Mouse (Mus musculus): ENCODE measurements around the gene Kmt2a. TPM values are rescaled to one million over a fixed set of nuclear protein-coding genes. Genes with fewer than 3 reads are reported as not detected.
A peak's percentile ranks its signal among the peaks of the same experiment; 100 is the strongest.

The Kmt2a gene
- polyA plus RNA-seq (2015; fragmentation: Nextera tagmentation; extraction: Ambion mirVana) = 10.8 and 13.5 TPM in 2 replicates

- peak; percentile 80 for ATAC-seq (ENCODE audit: low FRiP score, low TSS enrichment)
- Histone ChIP-seq H3K9me3 (ENCODE audit: low read length) (no peaks in the 10 kb centered on the region), H3K27ac (ENCODE audit: low read length) (peak within 1 kb of the TSS; percentile 98), H3K4me3 (ENCODE audit: low read length) (peak within 1 kb of the TSS; percentile 97), H3K4me1 (ENCODE audit: insufficient read depth, low read length) (peaks cover 38% of the 10 kb centered on the region), H3K36me3 (ENCODE audit: insufficient read depth, low read length) (no peaks in the 10 kb centered on the region), H3K27me3 (ENCODE audit: insufficient read depth, low read length) (no peaks in the 10 kb centered on the region), H3K4me2 (replicated peaks; ENCODE audit: low read depth, low read length) (peak within 1 kb of the TSS; percentile 99), H3K9ac (replicated peaks; ENCODE audit: low read length) (peak within 1 kb of the TSS; percentile 96)
- WGBS = under 1% methylated on average over 44 of the region's 71 CpGs
These were observed at the start of gene Kmt2a for GRCm38 (mm10) chr9:44881221-44881871. Gene Kmt2a (minus strand): TSS chr9:44881296.

DNA sequence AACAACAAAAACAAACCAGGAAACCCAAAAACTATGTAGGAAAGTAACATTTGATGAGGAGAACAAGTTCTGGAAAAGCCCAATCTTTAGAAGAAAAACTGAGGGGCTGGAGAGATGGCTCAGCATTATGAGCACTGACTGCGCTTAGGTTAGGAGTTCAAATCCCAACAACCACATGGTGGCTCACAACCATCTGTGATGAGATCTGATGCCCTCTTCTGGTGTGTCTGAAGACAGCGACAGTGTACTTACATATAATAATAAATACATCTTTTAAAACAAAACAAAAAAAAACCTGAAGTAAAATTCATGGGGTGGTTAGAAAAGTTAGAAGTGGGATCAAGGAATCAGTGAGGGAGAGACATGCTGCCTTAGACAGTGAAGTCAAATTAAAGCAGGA lies 40.4 kb upstream of the Kmt2a start:
- Histone ChIP-seq H3K27ac (ENCODE audit: low read length) (peak overlapping the region; percentile 97; the same call in 1 of the 2 replicates), H3K27me3 (ENCODE audit: insufficient read depth, low read length) (no peaks in the 10 kb centered on the region), H3K4me2 (replicated peaks; ENCODE audit: low read depth, low read length) (peak overlapping the region; percentile 66), H3K4me1 (ENCODE audit: insufficient read depth, low read length) (peaks cover 8% of the 10 kb centered on the region), H3K9ac (replicated peaks; ENCODE audit: low read length) (no peak overlapping the region; the same call in 1 of the 2 replicates), H3K9me3 (ENCODE audit: low read length) (no peaks in the 10 kb centered on the region), H3K4me3 (ENCODE audit: low read length) (peak overlapping the region; percentile 95), H3K36me3 (ENCODE audit: insufficient read depth, low read length) (no peaks in the 10 kb centered on the region)
- 76% methylated on average over 2 of the region's 2 CpGs for WGBS
- ATAC-seq (ENCODE audit: low FRiP score, low TSS enrichment) = no peak

GRCm38 (mm10) chr9:44921123-44921468 lies 40.0 kb upstream of the Kmt2a start:
- no peaks in the 10 kb centered on the region for H3K9me3 ChIP-seq (ENCODE audit: low read length)
- peak overlapping the region; percentile 66 for H3K4me2 ChIP-seq (replicated peaks; ENCODE audit: low read depth, low read length)
- H3K4me1 ChIP-seq (ENCODE audit: insufficient read depth, low read length) = peaks cover 8% of the 10 kb centered on the region
- H3K4me3 ChIP-seq (ENCODE audit: low read length) = peak overlapping the region; percentile 95
- peak overlapping the region; percentile 94 for H3K9ac ChIP-seq (replicated peaks; ENCODE audit: low read length)
- 1% methylated on average over 8 of the region's 8 CpGs for WGBS
- peak; percentile 90 for ATAC-seq (ENCODE audit: low FRiP score, low TSS enrichment)
- peak overlapping the region; percentile 97 for H3K27ac ChIP-seq (ENCODE audit: low read length)
- H3K36me3 ChIP-seq (ENCODE audit: insufficient read depth, low read length) = no peaks in the 10 kb centered on the region
- no peaks in the 10 kb centered on the region for H3K27me3 ChIP-seq (ENCODE audit: insufficient read depth, low read length)

GRCm38 (mm10) chr9:44920374-44921122 lies 39.5 kb upstream of the Kmt2a start, which contains the start of gene Atp5l:
Gene Atp5l (minus strand): TSS chr9:44920742.
- Histone ChIP-seq H3K36me3 (ENCODE audit: insufficient read depth, low read length) (no peaks in the 10 kb centered on the region), H3K9me3 (ENCODE audit: low read length) (no peaks in the 10 kb centered on the region), H3K4me2 (replicated peaks; ENCODE audit: low read depth, low read length) (peak within 1 kb of the TSS; percentile 76), H3K4me3 (ENCODE audit: low read length) (peak within 1 kb of the TSS; percentile 95), H3K27ac (ENCODE audit: low read length) (peak within 1 kb of the TSS; percentile 97), H3K9ac (replicated peaks; ENCODE audit: low read length) (peak within 1 kb of the TSS; percentile 94), H3K27me3 (ENCODE audit: insufficient read depth, low read length) (no peaks in the 10 kb centered on the region), H3K4me1 (ENCODE audit: insufficient read depth, low read length) (peaks cover 8% of the 10 kb centered on the region)
- peak; percentile 89 for ATAC-seq (ENCODE audit: low FRiP score, low TSS enrichment)
- under 1% methylated on average over 48 of the region's 48 CpGs for WGBS

DNA sequence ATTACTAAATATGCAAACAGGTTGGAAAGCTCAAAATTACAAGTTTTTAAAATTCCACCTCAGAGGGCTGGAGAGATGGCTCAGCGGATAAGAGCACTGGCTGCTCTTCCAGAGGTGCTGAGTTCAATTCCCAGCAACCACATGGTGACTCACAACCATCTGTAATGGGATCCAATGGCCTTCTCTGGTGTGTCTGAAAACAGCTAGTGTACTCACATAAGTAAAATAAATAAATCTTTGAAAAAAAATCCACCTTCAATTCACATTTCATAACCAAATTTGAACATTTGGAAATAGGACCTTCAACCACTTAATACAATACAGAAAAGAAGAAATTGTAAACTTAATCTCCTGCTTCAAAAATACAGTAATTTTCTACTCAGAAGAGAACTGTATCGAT lies 38.5 kb upstream of the Kmt2a start:
- Histone ChIP-seq H3K9me3 (ENCODE audit: low read length) (no peaks in the 10 kb centered on the region), H3K4me2 (replicated peaks; ENCODE audit: low read depth, low read length) (peak overlapping the region; percentile 76), H3K9ac (replicated peaks; ENCODE audit: low read length) (peak overlapping the region; percentile 94), H3K4me1 (ENCODE audit: insufficient read depth, low read length) (peaks cover 18% of the 10 kb centered on the region), H3K27ac (ENCODE audit: low read length) (no peak overlapping the region), H3K27me3 (ENCODE audit: insufficient read depth, low read length) (no peaks in the 10 kb centered on the region), H3K4me3 (ENCODE audit: low read length) (peak overlapping the region; percentile 95), H3K36me3 (ENCODE audit: insufficient read depth, low read length) (no peaks in the 10 kb centered on the region)
- WGBS = 30% methylated on average over 2 of the region's 2 CpGs
- ATAC-seq (ENCODE audit: low FRiP score, low TSS enrichment) = no peak

- H3K27me3 ChIP-seq (ENCODE audit: insufficient read depth, low read length) = no peaks in the 10 kb centered on the region
- no peak overlapping the region for H3K9ac ChIP-seq (replicated peaks; ENCODE audit: low read length)
- H3K4me1 ChIP-seq (ENCODE audit: insufficient read depth, low read length) = peaks cover 15% of the 10 kb centered on the region
- peaks cover 15% of the 10 kb centered on the region for H3K36me3 ChIP-seq (ENCODE audit: insufficient read depth, low read length)
- WGBS = 44% methylated on average over 1 of the region's 1 CpGs
- H3K4me3 ChIP-seq (ENCODE audit: low read length) = no peak overlapping the region
- ATAC-seq (ENCODE audit: low FRiP score, low TSS enrichment) = no peak
- H3K9me3 ChIP-seq (ENCODE audit: low read length) = no peaks in the 10 kb centered on the region
- no peak overlapping the region for H3K4me2 ChIP-seq (replicated peaks; ENCODE audit: low read depth, low read length)
- no peak overlapping the region for H3K27ac ChIP-seq (ENCODE audit: low read length)
These were observed 35.1 kb upstream of the Kmt2a start for GRCm38 (mm10) chr9:44916196-44916595.

GRCm38 (mm10) chr9:44914706-44915105 lies 33.6 kb upstream of the Kmt2a start:
- H3K9me3 ChIP-seq (ENCODE audit: low read length) = no peaks in the 10 kb centered on the region
- 0 out of 2 replicates have a peak overlapping the region, but pooled peaks have one; percentile 63 for H3K27ac ChIP-seq (ENCODE audit: low read length)
- peaks cover 28% of the 10 kb centered on the region for H3K36me3 ChIP-seq (ENCODE audit: insufficient read depth, low read length)
- H3K9ac ChIP-seq (replicated peaks; ENCODE audit: low read length) = no peak overlapping the region
- ATAC-seq (ENCODE audit: low FRiP score, low TSS enrichment) = no peak
- WGBS = 16% methylated on average over 4 of the region's 4 CpGs
- H3K4me2 ChIP-seq (replicated peaks; ENCODE audit: low read depth, low read length) = no peak overlapping the region; the same call in 1 of the 2 replicates
- peaks cover 15% of the 10 kb centered on the region for H3K4me1 ChIP-seq (ENCODE audit: insufficient read depth, low read length)
- H3K27me3 ChIP-seq (ENCODE audit: insufficient read depth, low read length) = no peaks in the 10 kb centered on the region
- H3K4me3 ChIP-seq (ENCODE audit: low read length) = no peak overlapping the region

DNA sequence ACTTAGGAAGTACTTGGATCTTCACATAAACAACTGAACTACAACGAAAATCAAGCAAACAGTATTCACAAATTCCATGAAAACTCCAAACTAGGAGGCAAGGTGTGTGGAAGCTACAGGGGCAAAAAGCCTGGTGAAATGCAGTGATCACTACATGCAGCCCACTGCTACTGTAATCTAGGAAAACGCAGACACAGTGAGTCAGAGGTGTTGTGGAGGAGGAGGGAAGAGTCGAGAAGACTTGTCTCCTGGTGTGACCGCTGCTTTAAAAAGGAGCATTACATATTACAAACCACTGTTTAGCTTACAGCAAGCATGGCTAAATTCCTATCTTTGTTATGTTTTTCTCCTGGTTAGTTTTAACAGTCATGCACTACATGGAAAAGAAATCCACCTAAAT lies 30.3 kb upstream of the Kmt2a start:
- 93% methylated on average over 4 of the region's 4 CpGs for WGBS
- Histone ChIP-seq H3K36me3 (ENCODE audit: insufficient read depth, low read length) (peaks cover 28% of the 10 kb centered on the region), H3K4me2 (replicated peaks; ENCODE audit: low read depth, low read length) (no peak overlapping the region), H3K27me3 (ENCODE audit: insufficient read depth, low read length) (no peaks in the 10 kb centered on the region), H3K4me3 (ENCODE audit: low read length) (no peak overlapping the region), H3K9me3 (ENCODE audit: low read length) (no peaks in the 10 kb centered on the region), H3K27ac (ENCODE audit: low read length) (no peak overlapping the region), H3K9ac (replicated peaks; ENCODE audit: low read length) (no peak overlapping the region), H3K4me1 (ENCODE audit: insufficient read depth, low read length) (peaks cover 11% of the 10 kb centered on the region)
- no peak for ATAC-seq (ENCODE audit: low FRiP score, low TSS enrichment)

DNA sequence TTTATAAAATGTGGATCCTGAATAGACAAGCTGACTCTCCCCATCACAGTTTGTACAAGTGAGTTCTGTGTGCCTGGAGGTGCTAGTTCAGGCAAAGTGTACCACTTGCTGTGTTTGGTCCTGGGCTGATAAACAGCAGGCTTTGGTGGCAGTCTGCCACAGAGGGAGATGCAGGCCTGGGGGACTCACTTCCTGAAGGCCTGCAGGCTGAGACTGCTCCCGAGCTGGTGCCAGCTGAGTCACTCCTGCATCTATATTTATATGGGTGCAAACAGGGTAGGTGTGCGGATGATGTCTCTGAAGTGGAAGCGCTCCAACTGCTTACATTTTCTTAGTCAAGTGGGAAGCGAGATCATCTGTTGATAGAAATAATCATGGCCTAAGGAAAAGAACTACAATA lies 24.5 kb upstream of the Kmt2a start:
- no peak overlapping the region for H3K27ac ChIP-seq (ENCODE audit: low read length)
- H3K4me1 ChIP-seq (ENCODE audit: insufficient read depth, low read length) = no peaks in the 10 kb centered on the region
- no peak overlapping the region for H3K9ac ChIP-seq (replicated peaks; ENCODE audit: low read length)
- H3K36me3 ChIP-seq (ENCODE audit: insufficient read depth, low read length) = peaks cover 9% of the 10 kb centered on the region
- H3K27me3 ChIP-seq (ENCODE audit: insufficient read depth, low read length) = no peaks in the 10 kb centered on the region
- no peak overlapping the region for H3K4me2 ChIP-seq (replicated peaks; ENCODE audit: low read depth, low read length)
- H3K4me3 ChIP-seq (ENCODE audit: low read length) = no peak overlapping the region
- H3K9me3 ChIP-seq (ENCODE audit: low read length) = no peaks in the 10 kb centered on the region
- WGBS = 82% methylated on average over 4 of the region's 4 CpGs
- no peak for ATAC-seq (ENCODE audit: low FRiP score, low TSS enrichment)

GRCm38 (mm10) chr9:44904964-44905363 lies 23.9 kb upstream of the Kmt2a start:
- Histone ChIP-seq H3K4me1 (ENCODE audit: insufficient read depth, low read length) (no peaks in the 10 kb centered on the region), H3K27ac (ENCODE audit: low read length) (no peak overlapping the region), H3K4me2 (replicated peaks; ENCODE audit: low read depth, low read length) (no peak overlapping the region)

More at GRCm38 (mm10) chr9:44904964-44905363, 23.9 kb upstream of the Kmt2a start:
- 67% methylated on average over 5 of the region's 5 CpGs for WGBS
- H3K9me3 ChIP-seq (ENCODE audit: low read length) = no peaks in the 10 kb centered on the region
- peaks cover 2% of the 10 kb centered on the region; the same call in 1 of the 2 replicates for H3K36me3 ChIP-seq (ENCODE audit: insufficient read depth, low read length)
- H3K4me3 ChIP-seq (ENCODE audit: low read length) = no peak overlapping the region
- no peaks in the 10 kb centered on the region for H3K27me3 ChIP-seq (ENCODE audit: insufficient read depth, low read length)
- no peak overlapping the region for H3K9ac ChIP-seq (replicated peaks; ENCODE audit: low read length)
- ATAC-seq (ENCODE audit: low FRiP score, low TSS enrichment) = no peak

All from kidney, embryonic 16.5 days (tissue).